Mouse (Mus musculus) CH12.LX (cell line): ENCODE measurements around the gene Gns.

ENCODE experiments used
- CTCF ChIP-seq, 2 experiments: IDR thresholded peaks in 1 of 2; conservative IDR thresholded peaks in 1 of 2; 2 replicates each; pipeline ENCODE4 v1.5.1; 2011 to 2012; ENCODE audit warnings: low read depth in 2 of 2, low read length in 2 of 2, improper control_type of control experiment in 1 of 2, inconsistent platforms in 1 of 2, mild to moderate bottlenecking in 1 of 2, moderate library complexity in 1 of 2
- E2F4 ChIP-seq: IDR thresholded peaks from 2 replicates; pipeline ENCODE4 v1.6.1; 2011; ENCODE audit warnings: low read depth, low read length, improper control_type of control experiment; ENCODE audit not compliant: insufficient replicate concordance
- EP300 ChIP-seq: IDR thresholded peaks from 2 replicates; pipeline ENCODE4 v1.6.1; 2011; ENCODE audit warnings: low read length, improper control_type of control experiment
- MAFK ChIP-seq: IDR thresholded peaks from 2 replicates; pipeline ENCODE4 v1.6.1; 2011; ENCODE audit warnings: low read length, improper control_type of control experiment; ENCODE audit not compliant: insufficient replicate concordance
- MAX ChIP-seq: IDR thresholded peaks from 2 replicates; pipeline ENCODE4 v1.6.1; 2011; ENCODE audit warnings: low read length, improper control_type of control experiment
- NELFE ChIP-seq: IDR thresholded peaks from 2 replicates; pipeline ENCODE4 v1.6.1; 2011; ENCODE audit warnings: low read depth, low read length, improper control_type of control experiment
- POLR2A ChIP-seq: IDR thresholded peaks from 2 replicates; pipeline ENCODE4 v1.6.1; 2011; ENCODE audit warnings: low read depth, mild to moderate bottlenecking, improper control_type of control experiment, low read length
- TCF12 ChIP-seq: IDR thresholded peaks from 2 replicates; pipeline ENCODE4 v1.6.1; 2014; ENCODE audit warnings: low read depth, mild to moderate bottlenecking, inconsistent platforms, low read length, improper control_type of control experiment

DNA sequence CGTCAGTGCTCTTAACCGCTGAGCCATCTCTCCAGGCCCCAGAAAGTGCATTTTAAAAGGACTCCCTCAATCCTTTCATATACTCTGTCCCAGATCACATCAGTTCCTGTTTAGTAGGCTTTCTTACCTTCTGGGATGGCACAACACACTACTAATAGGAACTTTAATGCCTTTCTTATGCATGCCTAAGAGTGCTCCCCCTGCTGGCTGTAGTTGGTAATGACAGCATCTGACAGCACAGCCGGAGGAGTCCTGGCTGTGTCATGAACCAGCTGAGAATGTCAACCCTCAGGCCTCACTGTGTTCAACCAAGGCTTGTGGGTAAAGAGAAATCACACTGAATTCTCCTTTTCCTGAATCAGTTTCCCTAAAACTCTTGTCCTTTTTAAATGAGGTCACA, 30.3 kb upstream of the Gns start:
- TF ChIP-seq NELFE (no peak), MAFK (no peak), EP300 (no peak), MAX (no peak), POLR2A (no peak), CTCF (conservative IDR thresholded peaks at IDR 0.05 in 1 of 2, IDR thresholded peaks at IDR 0.05 in 1 of 2; ENCODE audit: low read depth in 2 of 2, low read length in 2 of 2) (peak; percentile 78 to 93), E2F4 (no peak), TCF12 (no peak)
